10 mouse cellular contexts compared by ENCODE assay signal in genomic region chr4:145052282-145052681, GRCm38 (mm10).
DNase-seq lines count a peak whose midpoint lies in the region; ATAC-seq lines count a peak whose summit lies in the region.
"Had no signal": no experiment of that assay in that cellular context is flagged by ENCODE, and none has a peak within 500 bp of the region (broad histone marks: within the 10 kb centered on the region; RNA-seq: fewer than 3 reads in every experiment).

No protein-coding gene starts in this region.

- H3K4me2 ChIP-seq in hindbrain, embryonic 12.5 days (replicated peaks): no peak overlapping the region
- no peak overlapping the region for H3K4me2 ChIP-seq in hindbrain, embryonic 11.5 days (replicated peaks; ENCODE audit: low read depth, low read length)
- H3K4me2 ChIP-seq in intestine, embryonic 15.5 days (replicated peaks): no peak overlapping the region
- H3K4me2 ChIP-seq in hindbrain, embryonic 14.5 days (replicated peaks): no peak overlapping the region

- DNase-seq in hindbrain, embryonic 11.5 days (ENCODE audit: low spot score): no peak
- no peak for DNase-seq in embryonic facial prominence, embryonic 10.5 days (ENCODE audit: low spot score)
- peak; percentile 71 to 74 for DNase-seq in kidney, postnatal 36 days
- no peak for DNase-seq in retina, embryonic 14.5 days (ENCODE audit: low spot score)
- no peak for DNase-seq in hindbrain, embryonic 14.5 days (ENCODE audit: low spot score)
- DNase-seq: thymus, postnatal 14 days had no signal

- H3K9me3 ChIP-seq in hindbrain, embryonic 12.5 days (replicated peaks): no peaks in the 10 kb centered on the region
- no peaks in the 10 kb centered on the region for H3K9me3 ChIP-seq in hindbrain, embryonic 11.5 days (ENCODE audit: control insufficient read depth, low read length)
- H3K9me3 ChIP-seq in embryonic facial prominence, embryonic 10.5 days: no peaks in the 10 kb centered on the region
- H3K9me3 ChIP-seq in intestine, embryonic 15.5 days: no peaks in the 10 kb centered on the region
- no peaks in the 10 kb centered on the region for H3K9me3 ChIP-seq in hindbrain, embryonic 14.5 days (ENCODE audit: control insufficient read depth, low read length)

- peaks cover 41% of the 10 kb centered on the region for H3K36me3 ChIP-seq in hindbrain, embryonic 12.5 days
- H3K36me3 ChIP-seq in hindbrain, embryonic 11.5 days (ENCODE audit: control insufficient read depth, insufficient read depth, low read length): 0 out of 2 replicates have a peak, but pooled peaks cover 4% of the 10 kb centered on the region
- H3K36me3 ChIP-seq in embryonic facial prominence, embryonic 10.5 days (replicated peaks): peaks cover 41% of the 10 kb centered on the region
- H3K36me3 ChIP-seq in intestine, embryonic 15.5 days: 0 out of 2 replicates have a peak, but pooled peaks cover 7% of the 10 kb centered on the region
- peaks cover 69% of the 10 kb centered on the region for H3K36me3 ChIP-seq in hindbrain, embryonic 14.5 days (replicated peaks; ENCODE audit: control insufficient read depth, insufficient read depth)

- ATAC-seq in hindbrain, embryonic 12.5 days (ENCODE audit: low FRiP score): no peak
- no peak for ATAC-seq in hindbrain, embryonic 11.5 days (ENCODE audit: low FRiP score)
- peak; percentile 30; the same call in 1 of the 2 replicates for ATAC-seq in intestine, embryonic 15.5 days
- ATAC-seq in megakaryocyte, adult 5-6 weeks (ENCODE audit: poor library complexity, severe bottlenecking): no peak
- ATAC-seq in hindbrain, embryonic 14.5 days (ENCODE audit: low FRiP score): no peak
- ATAC-seq: forebrain, embryonic 14.5 days had no signal

- WGBS in hindbrain, embryonic 12.5 days: 88% methylated on average over 3 of the region's 3 CpGs
- 90% methylated on average over 3 of the region's 3 CpGs for WGBS in hindbrain, embryonic 11.5 days
- 83% methylated on average over 3 of the region's 3 CpGs for WGBS in embryonic facial prominence, embryonic 10.5 days
- WGBS in intestine, embryonic 15.5 days: 46% methylated on average over 3 of the region's 3 CpGs
- WGBS in hindbrain, embryonic 14.5 days: 90% methylated on average over 3 of the region's 3 CpGs

- peak overlapping the region; percentile 26; the same call in 1 of the 2 replicates for H3K27ac ChIP-seq in hindbrain, embryonic 12.5 days
- H3K27ac ChIP-seq in hindbrain, embryonic 11.5 days (ENCODE audit: low read depth, low read length): no peak overlapping the region
- peak overlapping the region; percentile 72; the same call in 1 of the 2 replicates for H3K27ac ChIP-seq in embryonic facial prominence, embryonic 10.5 days (replicated peaks)
- H3K27ac ChIP-seq in intestine, embryonic 15.5 days: no peak overlapping the region
- H3K27ac ChIP-seq in hindbrain, embryonic 14.5 days: no peak overlapping the region

- H3K27me3 ChIP-seq in hindbrain, embryonic 12.5 days: no peaks in the 10 kb centered on the region
- no peaks in the 10 kb centered on the region for H3K27me3 ChIP-seq in hindbrain, embryonic 11.5 days (ENCODE audit: control insufficient read depth, insufficient read depth, low read length)
- H3K27me3 ChIP-seq in embryonic facial prominence, embryonic 10.5 days (replicated peaks; ENCODE audit: low read depth, poor library complexity, severe bottlenecking): no peaks in the 10 kb centered on the region
- no peaks in the 10 kb centered on the region; the same call in 1 of the 2 replicates for H3K27me3 ChIP-seq in intestine, embryonic 15.5 days (replicated peaks)
- H3K27me3 ChIP-seq in hindbrain, embryonic 14.5 days (ENCODE audit: control insufficient read depth, insufficient read depth, low read length): no peaks in the 10 kb centered on the region

- peaks cover 13% of the 10 kb centered on the region; the same call in 1 of the 2 replicates for H3K4me1 ChIP-seq in hindbrain, embryonic 12.5 days
- H3K4me1 ChIP-seq in hindbrain, embryonic 11.5 days (replicated peaks; ENCODE audit: control insufficient read depth, insufficient read depth, low read length): no peaks in the 10 kb centered on the region
- peaks cover 31% of the 10 kb centered on the region for H3K4me1 ChIP-seq in embryonic facial prominence, embryonic 10.5 days
- peaks cover 18% of the 10 kb centered on the region for H3K4me1 ChIP-seq in intestine, embryonic 15.5 days (replicated peaks)
- H3K4me1 ChIP-seq in hindbrain, embryonic 14.5 days (replicated peaks; ENCODE audit: control insufficient read depth, insufficient read depth, low read length): no peaks in the 10 kb centered on the region

- H3K4me3 ChIP-seq in hindbrain, embryonic 12.5 days: no peak overlapping the region
- H3K4me3 ChIP-seq in hindbrain, embryonic 11.5 days (ENCODE audit: low read depth, low read length): no peak overlapping the region
- no peak overlapping the region for H3K4me3 ChIP-seq in embryonic facial prominence, embryonic 10.5 days
- no peak overlapping the region for H3K4me3 ChIP-seq in intestine, embryonic 15.5 days (replicated peaks)
- H3K4me3 ChIP-seq in hindbrain, embryonic 14.5 days (replicated peaks; ENCODE audit: low read length): no peak overlapping the region

- no peak overlapping the region for H3K9ac ChIP-seq in hindbrain, embryonic 12.5 days
- H3K9ac ChIP-seq in hindbrain, embryonic 11.5 days (ENCODE audit: low read depth, low read length): no peak overlapping the region
- no peak overlapping the region for H3K9ac ChIP-seq in intestine, embryonic 15.5 days
- no peak overlapping the region for H3K9ac ChIP-seq in hindbrain, embryonic 14.5 days

Comparison
In these comparisons a context has a peak if more than half of its experiments do, and no peak if none do; other contexts are left out.
1. H3K27ac ChIP-seq: peak in hindbrain, embryonic 12.5 days (single experiment) and embryonic facial prominence, embryonic 10.5 days (single experiment); none in hindbrain, embryonic 11.5 days (single experiment), intestine, embryonic 15.5 days (single experiment) and hindbrain, embryonic 14.5 days (single experiment).
2. DNase-seq: peak in kidney, postnatal 36 days (2 of 2); none in hindbrain, embryonic 11.5 days (single experiment), embryonic facial prominence, embryonic 10.5 days (single experiment), retina, embryonic 14.5 days (single experiment) and hindbrain, embryonic 14.5 days (single experiment).